Mouse (Mus musculus): ENCODE results near the gene Abca14. TPM values are rescaled to one million over a fixed set of nuclear protein-coding genes. Genes with fewer than 3 reads are reported as not detected.

The Abca14 gene
- polyA plus RNA-seq (2016; fragmentation: Nextera tagmentation; extraction: Ambion mirVana) = not detected in 2 replicates

DNA sequence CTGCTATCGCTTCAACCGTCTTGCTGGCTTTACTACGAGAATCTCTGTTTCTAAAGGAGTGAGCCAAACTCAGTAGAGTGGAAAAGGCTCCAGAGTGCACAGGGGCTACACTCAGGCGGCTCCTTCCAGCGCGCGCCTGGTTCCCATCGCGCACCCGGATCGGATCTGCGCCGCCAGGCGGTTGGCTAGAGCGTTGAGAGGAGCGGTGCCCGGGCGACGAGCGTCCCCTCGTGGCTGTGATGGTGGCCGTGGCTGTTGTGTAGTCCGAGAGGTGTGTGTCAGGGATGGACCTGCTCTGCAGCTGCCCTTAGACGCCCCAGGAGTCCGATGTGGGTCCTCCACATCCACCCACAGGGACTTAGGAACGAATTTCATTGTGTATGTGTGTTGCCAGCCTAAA, at the start of gene Abca14:
Abca14 (plus strand) TSS at position 173 of the 400 bp plus-strand sequence.
- peak; percentile 72 for ATAC-seq (ENCODE audit: low FRiP score, low read depth)
- Histone ChIP-seq H3K4me1 (peaks cover 10% of the 10 kb centered on the region), H3K36me3 (no peaks in the 10 kb centered on the region), H3K27ac (no peak within 1 kb of the TSS), H3K27me3 (replicated peaks) (peaks cover 24% of the 10 kb centered on the region), H3K4me3 (no peak within 1 kb of the TSS), H3K4me2 (replicated peaks) (0 out of 2 replicates have a peak within 1 kb of the TSS, but pooled peaks have one; percentile 16), H3K9me3 (no peaks in the 10 kb centered on the region), H3K9ac (no peak within 1 kb of the TSS)
- WGBS = 7% methylated on average over 26 of the region's 26 CpGs

DNA sequence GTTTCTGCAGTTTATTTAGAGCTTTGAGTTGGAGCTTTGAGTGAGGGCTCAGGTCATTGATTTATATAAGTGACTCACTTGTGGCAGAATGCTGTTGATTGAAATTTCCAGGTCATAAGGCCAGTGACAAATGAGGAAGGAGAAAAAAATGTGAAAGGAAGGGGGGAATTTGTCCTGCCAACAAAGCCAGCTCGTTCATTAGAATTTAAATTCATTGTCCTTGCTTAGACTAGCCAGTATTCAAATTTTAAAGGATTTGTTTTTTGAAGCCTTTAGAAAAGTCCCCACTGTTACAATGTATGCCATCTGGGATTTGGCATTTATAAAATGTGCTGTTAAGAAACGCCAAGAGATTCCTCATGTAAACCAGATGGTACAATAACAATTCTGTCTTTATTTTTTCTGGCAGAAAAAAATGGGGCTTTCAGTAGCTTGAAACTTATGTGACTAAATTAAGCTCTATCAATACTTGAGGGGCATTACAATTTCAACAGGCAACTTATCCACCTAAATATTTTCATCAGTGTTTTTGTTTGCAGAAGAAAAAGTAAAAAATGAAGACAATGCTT, 46.8 kb upstream of the Abca14 start:
- WGBS = 8% methylated on average over 2 of the region's 2 CpGs
- no peaks in the 10 kb centered on the region for H3K36me3 ChIP-seq
- no peak overlapping the region for H3K4me3 ChIP-seq
- no peak for ATAC-seq (ENCODE audit: low FRiP score, low read depth)
- no peaks in the 10 kb centered on the region for H3K9me3 ChIP-seq
- no peak overlapping the region for H3K27ac ChIP-seq
- H3K4me1 ChIP-seq = peaks cover 20% of the 10 kb centered on the region
- no peaks in the 10 kb centered on the region for H3K27me3 ChIP-seq (replicated peaks)
- H3K4me2 ChIP-seq (replicated peaks) = no peak overlapping the region
- no peak overlapping the region for H3K9ac ChIP-seq

DNA sequence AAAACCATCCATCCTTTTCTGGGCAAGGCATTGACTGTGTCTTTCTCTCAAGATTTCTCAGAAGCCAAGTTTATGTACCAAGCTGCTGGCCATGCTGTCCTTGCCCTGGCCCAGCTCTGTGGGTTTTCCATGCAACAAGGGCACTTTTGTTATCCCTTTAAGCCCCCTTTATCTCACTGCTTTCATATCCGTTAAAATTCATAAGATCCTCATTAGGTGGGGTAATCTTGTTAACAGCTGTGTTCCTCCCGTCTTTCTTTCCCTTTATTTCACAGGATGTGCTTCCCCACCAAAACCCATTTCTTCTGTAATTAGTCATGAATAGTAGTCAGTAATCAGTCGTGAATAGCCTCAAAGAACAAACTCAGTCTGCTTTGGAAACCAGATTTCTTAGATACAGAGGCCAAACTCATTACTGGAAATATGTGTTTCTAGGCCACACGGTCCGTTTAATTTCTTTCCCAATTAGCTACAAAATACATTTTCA, 46.1 kb upstream of the Abca14 start:
- peak; percentile 68 for ATAC-seq (ENCODE audit: low FRiP score, low read depth)
- H3K4me1 ChIP-seq = peaks cover 20% of the 10 kb centered on the region
- no peak overlapping the region for H3K4me2 ChIP-seq (replicated peaks)
- H3K27ac ChIP-seq = no peak overlapping the region
- no peaks in the 10 kb centered on the region for H3K27me3 ChIP-seq (replicated peaks)
- 26% methylated on average over 5 of the region's 5 CpGs for WGBS
- H3K36me3 ChIP-seq = no peaks in the 10 kb centered on the region
- no peaks in the 10 kb centered on the region for H3K9me3 ChIP-seq
- H3K4me3 ChIP-seq = no peak overlapping the region
- H3K9ac ChIP-seq = no peak overlapping the region

DNA sequence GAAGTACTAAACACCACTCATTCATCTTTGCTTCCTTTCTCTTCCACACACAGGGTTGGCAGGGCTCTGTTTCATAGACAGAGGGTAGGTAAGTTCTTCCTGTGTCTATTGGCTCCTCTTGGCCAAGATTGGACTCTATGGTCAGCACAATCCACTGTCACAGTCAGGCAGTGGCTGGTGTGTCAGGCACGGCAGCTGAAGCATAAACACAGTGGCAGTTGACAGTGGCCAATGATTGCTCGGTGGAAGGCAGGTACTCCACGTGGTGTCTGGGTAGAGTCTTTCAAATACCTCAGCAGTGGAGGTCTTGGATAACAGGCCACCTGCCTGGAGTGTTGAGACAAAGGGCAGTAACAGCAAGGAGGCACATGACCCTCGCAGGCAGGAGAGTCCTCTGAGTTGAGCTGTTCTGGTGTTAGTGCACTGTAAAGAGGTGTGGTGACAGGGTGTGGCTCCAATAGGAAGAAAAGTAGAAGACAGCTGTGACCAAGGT, 45.6 kb upstream of the Abca14 start:
- H3K4me3 ChIP-seq = no peak overlapping the region

DNA sequence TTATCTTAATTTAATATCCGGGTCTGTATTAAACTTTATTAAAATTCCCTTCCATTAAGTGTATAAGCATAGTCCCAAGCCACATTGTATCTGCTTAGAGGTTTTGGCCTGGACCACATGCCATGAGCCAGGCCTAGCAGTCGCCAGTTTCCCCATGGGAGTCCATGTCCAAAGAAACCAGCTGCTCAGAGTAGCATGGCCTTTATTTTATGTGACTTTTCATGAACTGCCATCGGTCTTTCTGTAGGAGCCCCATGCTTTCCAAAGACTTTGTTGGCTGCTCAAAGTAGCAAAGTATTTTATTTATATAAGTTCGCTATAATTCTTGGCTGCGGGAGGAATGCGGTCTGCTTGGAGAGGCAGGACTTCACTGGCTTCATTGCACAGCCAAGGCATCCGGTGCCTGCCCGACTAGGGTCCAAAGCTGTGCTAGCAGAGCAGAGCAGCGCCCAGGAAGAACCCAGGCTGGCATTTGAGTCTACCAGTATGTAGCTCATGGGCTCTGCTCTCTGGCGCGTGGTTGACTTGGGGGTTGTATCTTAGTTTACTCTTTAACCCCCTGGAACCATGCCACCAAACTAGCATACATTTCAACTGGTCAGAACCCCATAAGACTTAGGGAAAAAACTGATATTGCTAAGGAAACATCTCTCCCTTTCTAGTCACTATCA, 40.0 kb upstream of the Abca14 start:
- H3K27me3 ChIP-seq (replicated peaks) = no peaks in the 10 kb centered on the region
- no peak overlapping the region for H3K4me2 ChIP-seq (replicated peaks)
- ATAC-seq (ENCODE audit: low FRiP score, low read depth) = no peak
- H3K9ac ChIP-seq = no peak overlapping the region
- no peaks in the 10 kb centered on the region for H3K9me3 ChIP-seq
- no peak overlapping the region for H3K4me3 ChIP-seq
- no peaks in the 10 kb centered on the region for H3K4me1 ChIP-seq
- H3K36me3 ChIP-seq = no peaks in the 10 kb centered on the region
- WGBS = 91% methylated on average over 11 of the region's 11 CpGs
- no peak overlapping the region for H3K27ac ChIP-seq

More for the DNA sequence above, 45.6 kb upstream of the Abca14 start:
- no peaks in the 10 kb centered on the region for H3K27me3 ChIP-seq (replicated peaks)
- ATAC-seq (ENCODE audit: low FRiP score, low read depth) = peak; percentile 33; the same call in 1 of the 2 replicates
- no peaks in the 10 kb centered on the region for H3K36me3 ChIP-seq
- no peak overlapping the region for H3K9ac ChIP-seq
- H3K4me2 ChIP-seq (replicated peaks) = no peak overlapping the region
- no peak overlapping the region for H3K27ac ChIP-seq
- peaks cover 20% of the 10 kb centered on the region for H3K4me1 ChIP-seq
- 29% methylated on average over 4 of the region's 4 CpGs for WGBS
- no peaks in the 10 kb centered on the region for H3K9me3 ChIP-seq

DNA sequence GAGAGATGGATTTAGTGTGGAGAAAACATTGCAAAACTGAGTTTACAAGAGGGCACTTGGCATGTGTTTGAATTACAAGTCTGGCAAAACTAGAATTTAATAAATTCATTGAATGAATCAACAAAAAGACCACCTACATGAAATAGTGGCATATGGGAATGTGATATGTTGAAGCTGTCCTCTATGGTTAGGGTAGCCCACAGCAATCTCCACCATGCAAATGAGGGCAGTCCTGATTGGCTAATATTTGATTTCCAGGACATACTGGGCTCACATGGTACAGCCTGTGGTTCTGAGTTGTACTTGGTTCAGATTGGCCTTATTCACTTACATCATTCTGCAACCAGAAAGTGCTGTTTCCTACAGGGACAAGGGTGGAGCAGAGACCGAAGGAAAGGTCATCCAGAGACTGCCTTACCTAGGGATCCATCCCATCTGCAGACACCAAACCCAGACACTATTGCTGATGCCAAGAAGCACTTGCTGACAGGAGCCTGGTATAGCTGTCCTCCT, 31.5 kb upstream of the Abca14 start:
- ATAC-seq (ENCODE audit: low FRiP score, low read depth) = no peak
- Histone ChIP-seq H3K4me1 (no peaks in the 10 kb centered on the region), H3K9me3 (no peaks in the 10 kb centered on the region), H3K4me3 (no peak overlapping the region), H3K36me3 (no peaks in the 10 kb centered on the region), H3K9ac (no peak overlapping the region), H3K27ac (no peak overlapping the region), H3K4me2 (replicated peaks) (no peak overlapping the region), H3K27me3 (replicated peaks) (no peaks in the 10 kb centered on the region)
- 85% methylated on average over 1 of the region's 1 CpGs for WGBS

DNA sequence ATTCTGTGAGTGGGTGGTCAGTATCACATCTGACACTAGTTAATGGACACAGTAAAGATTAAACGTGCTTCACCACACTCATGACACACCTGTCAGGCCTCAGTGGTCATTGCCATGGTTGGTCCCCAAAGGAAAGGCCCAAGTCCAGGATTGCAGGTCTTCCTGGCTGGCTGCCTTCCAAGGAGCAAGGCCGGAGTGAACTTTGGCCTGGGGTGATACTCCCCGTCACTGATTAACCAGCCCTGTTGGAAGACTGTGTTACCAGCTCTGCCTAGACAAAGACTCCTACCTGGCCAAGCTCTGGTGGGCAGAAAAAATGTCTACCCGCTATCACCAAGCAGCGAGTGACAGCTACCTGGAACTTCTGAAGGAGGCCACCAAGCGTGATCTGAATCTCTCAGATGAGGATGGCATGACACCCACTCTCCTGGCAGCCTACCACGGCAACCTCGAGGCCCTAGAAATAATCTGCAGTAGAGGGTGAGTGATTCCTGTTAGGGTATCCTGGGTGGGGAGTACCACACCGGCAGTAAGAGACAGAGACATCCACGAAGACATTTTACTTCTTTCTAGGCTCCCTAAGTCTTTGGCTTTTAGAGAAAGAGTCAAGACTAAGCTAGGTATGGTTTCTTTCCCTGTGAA, 30.0 kb upstream of the Abca14 start, which contains the start of gene Anks4b:
Anks4b (plus strand) TSS at position 256 of the 642 bp plus-strand sequence.
- H3K9ac ChIP-seq = no peak within 1 kb of the TSS
- H3K27me3 ChIP-seq (replicated peaks) = no peaks in the 10 kb centered on the region
- 88% methylated on average over 10 of the region's 10 CpGs for WGBS
- H3K9me3 ChIP-seq = no peaks in the 10 kb centered on the region
- H3K4me3 ChIP-seq = no peak within 1 kb of the TSS
- no peak within 1 kb of the TSS for H3K27ac ChIP-seq
- no peaks in the 10 kb centered on the region for H3K36me3 ChIP-seq
- no peak within 1 kb of the TSS for H3K4me2 ChIP-seq (replicated peaks)
- no peaks in the 10 kb centered on the region for H3K4me1 ChIP-seq
- ATAC-seq (ENCODE audit: low FRiP score, low read depth) = no peak

DNA sequence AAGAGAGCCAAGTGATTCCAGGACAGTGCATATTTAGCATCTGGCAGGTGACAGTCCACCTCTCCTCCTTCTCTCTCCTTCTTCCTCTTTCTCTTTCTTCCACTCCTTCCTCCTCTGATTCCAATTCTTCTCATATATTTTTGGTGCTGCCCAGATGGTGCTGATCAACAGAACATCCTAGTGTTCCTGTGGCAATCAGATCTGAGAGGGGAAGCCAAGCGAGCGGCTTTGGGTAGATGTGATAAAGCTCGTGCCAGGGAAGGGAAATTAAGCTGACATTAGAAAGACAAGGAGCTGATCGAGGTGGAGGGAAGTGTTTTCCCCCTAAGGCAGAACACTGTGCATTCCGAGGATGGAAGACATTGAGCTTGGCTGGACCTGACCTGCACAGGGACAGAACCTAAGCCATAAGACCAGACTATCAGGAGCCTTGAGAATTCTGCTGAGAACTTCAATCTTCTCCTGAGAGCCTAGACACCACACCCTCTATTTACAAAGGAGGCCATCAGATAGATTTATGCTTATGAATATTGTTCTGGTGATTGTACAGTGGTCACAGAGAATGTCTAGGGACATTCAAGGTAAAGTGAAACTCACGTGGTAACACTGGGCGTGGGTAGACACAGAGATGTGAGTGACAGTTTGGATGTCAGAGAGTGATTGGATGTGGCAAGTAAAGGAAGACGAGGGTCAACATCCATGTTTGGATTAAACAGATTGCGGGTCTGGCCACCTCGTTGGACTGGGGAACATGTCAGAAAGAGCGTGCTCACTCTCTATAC, 28.8 kb upstream of the Abca14 start:
- Histone ChIP-seq H3K4me3 (no peak overlapping the region), H3K27ac (no peak overlapping the region), H3K27me3 (replicated peaks) (no peaks in the 10 kb centered on the region), H3K4me1 (0 out of 2 replicates have a peak, but pooled peaks cover 2% of the 10 kb centered on the region), H3K4me2 (replicated peaks) (no peak overlapping the region), H3K9me3 (no peaks in the 10 kb centered on the region), H3K9ac (no peak overlapping the region), H3K36me3 (no peaks in the 10 kb centered on the region)
- ATAC-seq (ENCODE audit: low FRiP score, low read depth) = no peak
- WGBS = 87% methylated on average over 11 of the region's 11 CpGs

DNA sequence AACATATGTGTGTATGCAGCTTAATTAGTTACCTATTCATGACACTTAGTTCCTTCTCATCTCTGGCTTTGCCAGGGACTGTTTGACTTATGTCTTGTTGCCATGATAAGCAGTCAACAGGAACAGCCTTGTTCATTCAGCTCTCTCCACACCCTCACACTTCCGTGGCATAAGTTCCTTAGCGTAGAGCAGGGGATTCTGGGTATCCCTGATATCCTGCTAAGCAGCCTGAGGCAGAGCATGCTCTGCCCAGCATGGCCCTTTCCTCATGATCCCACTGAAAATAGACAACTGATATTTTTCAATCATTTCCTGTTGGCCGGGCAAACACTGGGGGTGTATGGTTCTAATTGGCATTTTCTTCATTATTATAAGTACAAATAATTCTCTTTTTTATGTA, 26.1 kb upstream of the Abca14 start:
- Histone ChIP-seq H3K27ac (no peak overlapping the region), H3K4me3 (no peak overlapping the region), H3K9ac (no peak overlapping the region), H3K27me3 (replicated peaks) (no peaks in the 10 kb centered on the region), H3K36me3 (no peaks in the 10 kb centered on the region), H3K4me2 (replicated peaks) (no peak overlapping the region), H3K4me1 (0 out of 2 replicates have a peak, but pooled peaks cover 2% of the 10 kb centered on the region), H3K9me3 (no peaks in the 10 kb centered on the region)
- WGBS = 89% methylated on average over 3 of the region's 3 CpGs
- ATAC-seq (ENCODE audit: low FRiP score, low read depth) = no peak

DNA sequence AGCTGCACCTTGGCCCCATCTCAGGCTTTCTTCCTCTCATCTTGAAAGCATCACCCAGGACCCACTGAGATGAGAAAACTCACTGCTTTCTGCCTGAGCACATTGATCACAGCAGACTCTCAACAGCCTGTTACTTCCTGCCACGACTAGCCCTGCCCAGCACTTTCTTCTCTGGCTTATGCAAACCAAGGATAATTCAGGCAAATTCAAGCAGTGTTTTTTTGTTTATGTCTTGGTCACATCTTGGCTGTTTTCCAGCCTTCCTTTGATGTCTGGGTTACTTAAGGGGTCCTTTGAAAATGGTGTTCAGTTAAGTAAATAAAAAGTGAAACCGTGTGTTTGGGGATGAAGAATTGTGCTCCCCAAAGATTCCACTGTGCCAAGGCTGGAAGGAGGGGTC, 24.8 kb upstream of the Abca14 start:
- no peak overlapping the region for H3K9ac ChIP-seq
- 29% methylated on average over 2 of the region's 2 CpGs for WGBS
- H3K4me2 ChIP-seq (replicated peaks) = no peak overlapping the region
- no peaks in the 10 kb centered on the region for H3K9me3 ChIP-seq
- no peaks in the 10 kb centered on the region for H3K36me3 ChIP-seq
- H3K27me3 ChIP-seq (replicated peaks) = no peaks in the 10 kb centered on the region
- H3K27ac ChIP-seq = no peak overlapping the region
- H3K4me1 ChIP-seq = 0 out of 2 replicates have a peak, but pooled peaks cover 2% of the 10 kb centered on the region
- ATAC-seq (ENCODE audit: low FRiP score, low read depth) = no peak
- H3K4me3 ChIP-seq = no peak overlapping the region

DNA sequence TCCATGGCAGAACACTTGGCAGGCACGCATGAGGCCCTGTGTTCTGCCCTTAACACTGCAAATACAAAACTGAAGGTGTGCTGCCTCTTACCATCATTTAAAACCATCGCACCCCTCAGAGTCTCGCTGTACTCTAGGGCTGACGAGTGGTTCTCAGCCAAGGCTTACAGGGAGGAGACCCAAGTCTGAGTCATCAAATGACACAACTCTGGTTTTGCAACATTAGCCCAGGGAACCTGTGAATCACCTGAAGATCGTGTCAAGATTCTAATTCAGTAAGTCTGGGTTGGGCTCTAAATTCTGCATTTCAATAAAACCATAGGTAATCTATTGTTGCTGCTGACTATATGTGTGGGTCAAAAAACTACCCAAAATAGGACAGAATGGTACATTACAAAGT, 23.2 kb upstream of the Abca14 start:
- Histone ChIP-seq H3K27ac (no peak overlapping the region), H3K4me3 (no peak overlapping the region), H3K4me2 (replicated peaks) (no peak overlapping the region), H3K27me3 (replicated peaks) (no peaks in the 10 kb centered on the region), H3K9ac (no peak overlapping the region), H3K4me1 (0 out of 2 replicates have a peak, but pooled peaks cover 2% of the 10 kb centered on the region), H3K36me3 (no peaks in the 10 kb centered on the region), H3K9me3 (no peaks in the 10 kb centered on the region)
- 87% methylated on average over 5 of the region's 5 CpGs for WGBS
- ATAC-seq (ENCODE audit: low FRiP score, low read depth) = no peak
